Mouse (Mus musculus) hindbrain, embryonic 16.5 days (tissue): ENCODE measurements around the gene Cacna1s. TPM values are rescaled to one million over a fixed set of nuclear protein-coding genes. Genes with fewer than 3 reads are reported as not detected.

Experiments
- ATAC-seq: fragments of 200-750 bp; cut with Nextera tagmentation; 2 replicates; pipeline ENCODE4 v1.8.0; 2017; ENCODE audit warnings: moderate TSS enrichment, moderate library complexity
- H3K27ac ChIP-seq: fragments of 300-500 bp; sonication (generic); 2 replicates; pipeline ENCODE4 v1.5.1; 2014; ENCODE audit warnings: low read depth, mild to moderate bottlenecking, control low read depth, low read length, moderate library complexity
- H3K27me3 ChIP-seq: fragments of 300-500 bp; sonication (generic); replicated peaks from 2 replicates; pipeline ENCODE4 v1.6.1; 2014; ENCODE audit warnings: low read length; ENCODE audit not compliant: control insufficient read depth, insufficient read depth
- H3K36me3 ChIP-seq: fragments of 300-500 bp; sonication (generic); 2 replicates; pipeline ENCODE4 v1.6.1; 2014; ENCODE audit warnings: mild to moderate bottlenecking, low read length, moderate library complexity, mixed read lengths; ENCODE audit not compliant: control insufficient read depth, insufficient read depth
- H3K4me1 ChIP-seq: fragments of 300-500 bp; sonication (generic); 2 replicates; pipeline ENCODE4 v1.6.1; 2014; ENCODE audit warnings: low read depth, low read length; ENCODE audit not compliant: control insufficient read depth, insufficient read depth
- H3K4me2 ChIP-seq: fragments of 300-500 bp; sonication (generic); 2 replicates; pipeline ENCODE4 v1.6.1; 2014; ENCODE audit warnings: mild to moderate bottlenecking, low read length, control low read depth, moderate library complexity
- H3K4me3 ChIP-seq: fragments of 300-500 bp; sonication (generic); 2 replicates; pipeline ENCODE4 v1.5.1; 2014; ENCODE audit warnings: mild to moderate bottlenecking, low read length, control low read depth, moderate library complexity
- H3K9ac ChIP-seq: fragments of 300-500 bp; sonication (generic); 2 replicates; pipeline ENCODE4 v1.6.1; 2014; ENCODE audit warnings: low read depth, mild to moderate bottlenecking, control low read depth, low read length, moderate library complexity
- H3K9me3 ChIP-seq: fragments of 300-500 bp; sonication (generic); 2 replicates; pipeline ENCODE4 v1.6.1; 2014; ENCODE audit warnings: mild to moderate bottlenecking, low read length, moderate library complexity; ENCODE audit not compliant: control insufficient read depth
- WGBS: fragments of 180-500 bp; shearing (Covaris S2); extraction: QIAGEN DNeasy Blood & Tissue Kit; methylation state at CpG from one replicate; pipeline ENCODE4 v1.1.7; 2014; 5-methylcytosine and 5-hydroxymethylcytosine counted together
- polyA plus RNA-seq: library from polyadenylated mRNA; unstranded; fragments of >200 nt; fragmentation: Nextera tagmentation; extraction: Ambion mirVana; gene quantifications from 2 replicates; pipeline ENCODE4 v1.2.1, GENCODE M21; 2015

The Cacna1s gene
- polyA plus RNA-seq, 1 experiment from 2014 or later, result 0.45 TPM

DNA sequence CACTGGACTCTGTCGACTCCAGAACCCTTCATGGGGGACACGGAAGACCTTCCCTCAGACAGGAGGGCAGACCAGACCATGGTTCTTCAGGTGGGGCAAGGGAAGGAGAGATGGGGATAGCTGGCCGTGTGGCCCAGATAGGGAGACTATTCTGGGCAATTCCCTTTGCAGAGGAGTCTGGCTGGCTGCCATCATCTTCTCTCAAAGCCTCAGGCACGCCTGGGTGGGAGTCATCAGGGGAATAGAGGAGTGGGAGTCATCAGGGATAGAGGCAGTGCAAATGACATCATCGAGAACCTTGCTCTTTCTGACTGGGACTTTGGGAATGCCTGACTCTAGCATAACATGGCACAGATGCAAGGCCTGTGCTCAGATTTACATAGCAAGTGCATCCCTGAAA lies 11.4 kb downstream of the Cacna1s start:
- Histone ChIP-seq H3K4me1 (peaks cover 2% of the 10 kb centered on the region; the same call in 1 of the 2 replicates), H3K4me2 (no peak overlapping the region), H3K27ac (no peak overlapping the region), H3K9me3 (no peaks in the 10 kb centered on the region), H3K4me3 (no peak overlapping the region), H3K27me3 (no peaks in the 10 kb centered on the region), H3K9ac (no peak overlapping the region), H3K36me3 (no peaks in the 10 kb centered on the region)
- no peak for ATAC-seq
- 70% methylated on average over 5 of the region's 5 CpGs for WGBS

DNA sequence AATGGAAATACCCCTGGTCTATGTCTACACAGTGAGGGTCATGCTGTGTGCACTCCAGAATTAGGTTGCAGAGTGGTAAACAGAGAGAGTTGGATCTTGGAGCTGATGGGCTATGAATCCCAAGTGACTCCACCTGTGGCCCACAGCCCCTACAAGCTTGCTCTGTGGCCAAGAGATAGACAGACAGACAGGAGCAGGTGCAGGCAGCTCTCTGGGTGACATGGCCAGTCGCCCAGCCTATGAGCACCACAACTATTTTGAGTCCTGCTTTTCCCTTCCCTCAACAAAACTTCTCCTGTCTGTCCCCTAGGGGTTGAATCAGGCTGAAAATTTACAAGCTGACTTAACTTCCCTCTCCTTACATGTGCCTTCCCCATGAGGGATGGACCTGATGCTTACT lies 14.1 kb downstream of the Cacna1s start:
- Histone ChIP-seq H3K27me3 (no peaks in the 10 kb centered on the region), H3K4me3 (no peak overlapping the region), H3K9ac (no peak overlapping the region), H3K4me2 (no peak overlapping the region), H3K9me3 (no peaks in the 10 kb centered on the region), H3K4me1 (peaks cover 2% of the 10 kb centered on the region; the same call in 1 of the 2 replicates), H3K36me3 (no peaks in the 10 kb centered on the region), H3K27ac (no peak overlapping the region)
- 75% methylated on average over 1 of the region's 1 CpGs for WGBS
- ATAC-seq, result no peak

DNA sequence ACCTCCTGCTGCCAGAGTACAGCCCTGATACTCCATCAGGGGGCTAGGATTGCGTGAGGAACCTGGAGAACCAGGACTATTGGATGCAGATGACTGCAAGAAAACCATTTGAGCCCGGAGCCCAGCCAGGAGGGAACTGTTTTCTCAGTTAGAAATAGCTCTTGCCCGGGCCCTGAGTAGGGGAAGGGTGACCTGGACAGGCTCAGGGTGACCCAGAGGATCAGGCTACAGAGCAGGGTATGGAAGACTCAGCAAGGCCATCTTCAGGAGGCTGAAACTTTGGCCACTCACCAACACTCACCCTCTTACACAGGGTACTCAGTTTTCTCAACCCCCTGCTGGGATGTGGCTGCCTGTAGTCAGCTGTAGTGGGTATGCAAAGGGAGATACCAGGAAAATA lies 15.0 kb downstream of the Cacna1s start:
- H3K36me3 ChIP-seq, result no peaks in the 10 kb centered on the region
- H3K27ac ChIP-seq, result no peak overlapping the region
- H3K9me3 ChIP-seq, result no peaks in the 10 kb centered on the region
- H3K4me2 ChIP-seq, result no peak overlapping the region
- 78% methylated on average over 3 of the region's 3 CpGs for WGBS
- H3K4me1 ChIP-seq, result no peaks in the 10 kb centered on the region
- no peak overlapping the region for H3K9ac ChIP-seq
- H3K27me3 ChIP-seq, result no peaks in the 10 kb centered on the region
- H3K4me3 ChIP-seq, result no peak overlapping the region
- ATAC-seq, result no peak

GRCm38 (mm10) chr1:136076086-136076485 lies 23.5 kb downstream of the Cacna1s start:
- no peaks in the 10 kb centered on the region for H3K4me1 ChIP-seq
- H3K9me3 ChIP-seq, result no peaks in the 10 kb centered on the region
- 9% methylated on average over 3 of the region's 3 CpGs for WGBS
- H3K27ac ChIP-seq, result no peak overlapping the region
- ATAC-seq, result no peak
- no peaks in the 10 kb centered on the region for H3K36me3 ChIP-seq
- no peak overlapping the region for H3K4me2 ChIP-seq
- no peak overlapping the region for H3K4me3 ChIP-seq
- H3K9ac ChIP-seq, result no peak overlapping the region
- H3K27me3 ChIP-seq, result no peaks in the 10 kb centered on the region

DNA sequence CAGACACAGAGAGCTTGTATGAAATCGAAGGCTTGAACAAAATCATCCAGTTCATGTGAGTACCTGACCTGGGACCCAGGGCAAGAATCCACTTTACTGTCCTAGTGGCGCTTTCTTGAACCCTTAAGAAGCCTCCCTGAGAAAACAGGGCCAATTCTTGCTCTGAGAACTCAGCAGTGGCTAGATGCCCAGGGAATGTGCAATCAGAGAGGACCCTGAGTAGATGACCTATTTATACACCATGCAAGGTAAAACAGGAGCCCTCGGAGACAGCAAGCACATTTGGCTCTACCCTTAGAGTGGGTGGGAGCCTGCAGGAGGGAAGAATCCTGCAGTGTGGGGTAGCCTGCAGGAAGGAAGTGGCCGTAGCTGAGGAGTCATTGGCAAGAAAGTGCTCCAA lies 25.1 kb downstream of the Cacna1s start:
- no peaks in the 10 kb centered on the region for H3K27me3 ChIP-seq
- peaks cover 3% of the 10 kb centered on the region; the same call in 1 of the 2 replicates for H3K9me3 ChIP-seq
- 66% methylated on average over 4 of the region's 4 CpGs for WGBS
- no peaks in the 10 kb centered on the region for H3K36me3 ChIP-seq
- no peak overlapping the region for H3K27ac ChIP-seq
- no peak for ATAC-seq
- H3K4me3 ChIP-seq, result no peak overlapping the region
- H3K9ac ChIP-seq, result no peak overlapping the region
- no peak overlapping the region for H3K4me2 ChIP-seq
- H3K4me1 ChIP-seq, result no peaks in the 10 kb centered on the region

- no peak overlapping the region for H3K4me2 ChIP-seq
- H3K9me3 ChIP-seq, result peaks cover 3% of the 10 kb centered on the region; the same call in 1 of the 2 replicates
- H3K4me1 ChIP-seq, result no peaks in the 10 kb centered on the region
- no peak overlapping the region for H3K9ac ChIP-seq
- 87% methylated on average over 1 of the region's 1 CpGs for whole genome bisulfite sequencing
- H3K27me3 ChIP-seq, result no peaks in the 10 kb centered on the region
- no peak for ATAC-seq
- H3K27ac ChIP-seq, result no peak overlapping the region
- no peaks in the 10 kb centered on the region for H3K36me3 ChIP-seq
- no peak overlapping the region for H3K4me3 ChIP-seq
Observed at GRCm38 (mm10) chr1:136081161-136081560, 28.6 kb downstream of the Cacna1s start.

DNA sequence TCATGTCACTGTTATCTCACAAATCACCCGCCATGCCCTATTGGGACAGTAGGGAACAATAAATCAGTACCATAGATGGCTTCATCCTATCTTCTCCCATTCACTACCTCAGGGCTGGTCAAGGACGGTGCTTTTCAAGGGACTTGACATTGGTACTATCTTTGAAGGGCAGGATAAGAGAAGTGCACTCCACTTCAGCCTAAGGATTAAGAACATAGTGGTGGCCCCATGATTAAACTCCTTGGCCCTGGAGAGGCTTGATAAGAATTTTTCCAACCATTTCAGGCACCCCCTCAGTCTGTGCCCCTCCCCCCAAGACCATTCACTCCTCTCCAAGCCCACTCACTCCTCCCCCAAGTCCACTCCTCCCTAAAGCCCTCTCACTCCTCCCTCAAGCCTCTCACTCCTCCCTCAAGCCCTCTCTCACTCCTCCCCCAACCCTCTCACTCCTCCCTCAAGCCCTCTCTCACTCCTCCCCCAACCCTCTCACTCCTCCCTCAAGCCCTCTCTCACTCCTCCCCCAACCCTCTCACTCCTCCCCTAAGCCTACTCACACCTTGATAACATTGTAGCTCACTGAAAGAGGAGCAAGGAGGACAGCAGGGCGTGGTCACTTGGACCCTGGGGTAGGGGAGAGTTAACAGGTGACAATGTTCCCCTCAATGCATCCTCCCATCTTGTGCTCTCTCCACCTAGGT lies 33.6 kb downstream of the Cacna1s start:
- H3K9ac ChIP-seq, result no peak overlapping the region
- no peak for ATAC-seq
- peaks cover 3% of the 10 kb centered on the region; the same call in 1 of the 2 replicates for H3K4me1 ChIP-seq
- H3K4me2 ChIP-seq, result no peak overlapping the region
- H3K9me3 ChIP-seq, result peaks cover 3% of the 10 kb centered on the region; the same call in 1 of the 2 replicates
- WGBS, result 87% methylated on average over 3 of the region's 3 CpGs
- H3K36me3 ChIP-seq, result no peaks in the 10 kb centered on the region
- H3K27me3 ChIP-seq, result no peaks in the 10 kb centered on the region
- no peak overlapping the region for H3K4me3 ChIP-seq
- H3K27ac ChIP-seq, result no peak overlapping the region

DNA sequence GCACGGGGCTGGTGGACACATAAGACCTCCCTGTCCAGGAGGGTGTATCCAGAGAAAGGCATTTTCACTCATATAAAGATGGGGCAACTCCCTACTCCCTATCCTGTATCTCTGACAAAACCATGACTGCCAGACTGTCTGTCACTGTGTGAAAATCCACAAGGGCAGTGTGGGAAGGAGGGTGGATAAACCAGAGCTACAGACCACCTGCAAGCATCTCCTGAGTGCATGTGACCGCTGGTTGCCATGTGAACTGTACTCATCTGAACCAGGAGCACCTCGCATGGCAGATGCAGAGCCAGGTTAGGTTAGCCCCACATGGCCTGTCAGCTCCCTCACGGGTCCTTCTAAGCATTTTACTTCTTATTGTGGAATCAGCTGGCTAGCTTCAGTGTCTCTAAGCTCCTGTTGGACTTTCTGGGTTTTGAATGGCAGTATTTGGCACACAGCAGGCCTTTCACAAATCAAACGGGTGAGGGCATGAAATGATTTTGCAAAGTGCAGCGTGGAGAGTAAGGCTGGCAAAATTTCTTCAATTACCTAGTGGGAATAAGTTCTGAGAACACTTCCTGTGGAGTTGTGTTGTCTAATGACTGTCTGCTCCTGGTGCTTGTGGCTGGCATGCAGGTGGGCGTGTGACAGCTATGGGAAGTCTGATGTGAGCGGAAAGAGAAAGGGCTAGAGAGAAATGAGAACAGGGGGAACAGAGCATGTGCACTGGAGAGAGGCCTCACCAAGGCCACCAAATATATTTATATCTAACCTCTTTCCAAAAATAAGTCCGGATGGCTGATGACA lies 37.0 kb downstream of the Cacna1s start:
- H3K4me2 ChIP-seq, result no peak overlapping the region
- no peak for ATAC-seq
- H3K9ac ChIP-seq, result no peak overlapping the region
- peaks cover 3% of the 10 kb centered on the region; the same call in 1 of the 2 replicates for H3K4me1 ChIP-seq
- 68% methylated on average over 9 of the region's 9 CpGs for WGBS
- H3K27ac ChIP-seq, result no peak overlapping the region
- H3K9me3 ChIP-seq, result no peaks in the 10 kb centered on the region
- no peaks in the 10 kb centered on the region for H3K27me3 ChIP-seq
- no peaks in the 10 kb centered on the region for H3K36me3 ChIP-seq
- H3K4me3 ChIP-seq, result no peak overlapping the region

DNA sequence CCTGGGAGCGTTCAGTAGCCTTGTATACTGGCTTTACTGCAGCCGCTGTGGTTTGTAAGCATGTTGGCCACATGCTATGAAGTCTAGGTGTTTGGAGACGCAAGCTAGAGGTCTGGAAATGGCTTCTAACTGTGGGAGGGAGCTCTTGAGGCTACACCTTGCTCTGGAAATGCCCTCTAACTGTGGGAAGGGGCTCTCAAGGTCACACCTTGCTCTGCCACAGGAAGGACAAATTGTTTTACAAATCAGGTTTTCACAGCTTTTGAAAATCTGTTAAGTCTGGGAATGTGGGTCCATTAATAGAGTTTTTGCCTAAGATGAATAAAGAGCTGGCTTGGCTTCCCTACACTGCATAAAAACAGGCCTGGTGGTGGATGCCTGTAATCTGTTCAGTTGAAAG lies 41.2 kb downstream of the Cacna1s start:
- no peak overlapping the region for H3K9ac ChIP-seq
- H3K4me3 ChIP-seq, result no peak overlapping the region
- ATAC-seq, result no peak
- no peaks in the 10 kb centered on the region for H3K27me3 ChIP-seq
- no peak overlapping the region for H3K27ac ChIP-seq
- peaks cover 3% of the 10 kb centered on the region; the same call in 1 of the 2 replicates for H3K4me1 ChIP-seq
- H3K9me3 ChIP-seq, result no peaks in the 10 kb centered on the region
- no peak overlapping the region for H3K4me2 ChIP-seq
- WGBS, result 78% methylated on average over 3 of the region's 3 CpGs
- H3K36me3 ChIP-seq, result no peaks in the 10 kb centered on the region
